Mouse (Mus musculus) stomach, postnatal 0 days (tissue): ENCODE results near the gene Nsmce1. TPM values are rescaled to one million over a fixed set of nuclear protein-coding genes. Genes with fewer than 3 reads are reported as not detected.
A peak's percentile ranks its signal among the peaks of the same experiment; 100 is the strongest.

ENCODE experiments used
- ATAC-seq: fragments of 200-750 bp; cut with Nextera tagmentation; 2 replicates; pipeline ENCODE4 v1.8.0; 2017; ENCODE audit not compliant: low FRiP score, low TSS enrichment
- DNase-seq: peaks from one replicate; pipeline ENCODE4 v3.0.0-alpha.2; 2016; ENCODE audit warnings: low spot score
- H3K27ac ChIP-seq: fragments of 300-500 bp; sonication (generic); replicated peaks from 2 replicates; pipeline ENCODE4 v1.5.1; 2014; ENCODE audit warnings: mild to moderate bottlenecking, control low read depth
- H3K27me3 ChIP-seq: fragments of 300-500 bp; sonication (generic); 2 replicates; pipeline ENCODE4 v1.6.1; 2014; ENCODE audit warnings: low read length; ENCODE audit not compliant: control insufficient read depth, insufficient read depth
- H3K36me3 ChIP-seq: fragments of 300-500 bp; sonication (generic); 2 replicates; pipeline ENCODE4 v1.6.1; 2014; ENCODE audit warnings: low read length, mixed read lengths; ENCODE audit not compliant: control insufficient read depth, insufficient read depth
- H3K4me1 ChIP-seq: fragments of 300-500 bp; sonication (generic); replicated peaks from 2 replicates; pipeline ENCODE4 v1.6.1; 2014; ENCODE audit warnings: antibody characterized with exemption; ENCODE audit not compliant: control insufficient read depth, insufficient read depth
- H3K4me2 ChIP-seq: fragments of 300-500 bp; sonication (generic); replicated peaks from 2 replicates; pipeline ENCODE4 v1.6.1; 2014; ENCODE audit warnings: low read depth, mild to moderate bottlenecking, control low read depth, moderate library complexity
- H3K4me3 ChIP-seq: fragments of 300-500 bp; sonication (generic); 2 replicates; pipeline ENCODE4 v1.5.1; 2014; ENCODE audit warnings: low read depth, low read length, control low read depth
- H3K9ac ChIP-seq: fragments of 300-500 bp; sonication (generic); 2 replicates; pipeline ENCODE4 v1.6.1; 2014; ENCODE audit warnings: mild to moderate bottlenecking, low read length, control low read depth, mixed read lengths
- H3K9me3 ChIP-seq: fragments of 300-500 bp; sonication (generic); 2 replicates; pipeline ENCODE4 v1.6.1; 2016; ENCODE audit warnings: low read length; ENCODE audit not compliant: control insufficient read depth
- CTCF ChIP-seq: IDR thresholded peaks from 2 replicates; pipeline ENCODE4 v1.5.1; 2016; ENCODE audit warnings: antibody characterized with exemption, low read depth, mild to moderate bottlenecking, moderate library complexity
- EP300 ChIP-seq: optimal IDR thresholded peaks from 2 replicates; pipeline ENCODE3; 2016; ENCODE audit warnings: antibody characterized with exemption
- WGBS: fragments of 180-500 bp; shearing (Covaris S2); extraction: QIAGEN DNeasy Blood & Tissue Kit; methylation state at CpG from one replicate; pipeline ENCODE4 v1.1.7; 2014; 5-methylcytosine and 5-hydroxymethylcytosine counted together
- polyA plus RNA-seq: library from polyadenylated mRNA; unstranded; fragments of >200 nt; fragmentation: Nextera tagmentation; extraction: Ambion mirVana; gene quantifications from 2 replicates; pipeline ENCODE4 v1.2.1, GENCODE M21; 2015

Gene Nsmce1
- polyA plus RNA-seq, 1 experiment from 2014 or later, result 77.0 TPM

DNA sequence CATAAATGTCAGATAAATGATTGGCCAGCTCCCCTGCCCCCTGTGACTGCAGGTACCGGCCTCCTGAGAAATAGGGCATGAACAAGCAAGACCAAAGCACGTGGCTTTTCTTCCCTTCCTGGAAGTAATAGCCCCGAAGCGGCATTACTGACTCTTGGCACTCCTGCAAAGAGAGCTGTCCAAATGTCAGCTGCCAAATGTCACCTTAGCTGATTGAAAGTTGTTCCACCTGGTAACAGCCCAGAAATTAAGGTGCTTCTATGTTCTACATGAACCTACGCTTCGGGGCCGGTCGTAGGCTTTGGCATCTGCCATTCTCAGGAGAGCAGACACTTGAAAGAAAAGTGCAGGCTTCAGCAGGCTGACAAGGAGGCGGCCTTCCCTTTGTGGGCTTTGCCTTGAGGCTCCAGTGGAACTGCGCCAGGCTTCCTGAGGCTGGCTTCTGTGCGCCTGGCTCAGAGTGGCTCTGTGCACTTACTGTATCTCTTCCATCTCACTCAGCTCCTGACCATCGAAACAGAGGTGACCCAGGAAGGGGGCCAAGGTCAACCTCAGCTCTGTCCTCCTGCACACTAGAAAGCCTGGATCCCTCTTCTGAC is 63.8 kb downstream of the Nsmce1 start:
- no peak overlapping the region for H3K27ac ChIP-seq
- DNase-seq (no peak), ATAC-seq (peak; percentile 47; the same call in 1 of the 2 replicates)
- H3K4me1 ChIP-seq, result no peaks in the 10 kb centered on the region
- TF ChIP-seq CTCF (no peak), EP300 (no peak)
- H3K9me3 ChIP-seq, result no peaks in the 10 kb centered on the region
- H3K4me3 ChIP-seq, result no peak overlapping the region
- no peak overlapping the region for H3K4me2 ChIP-seq
- 62% methylated on average over 12 of the region's 12 CpGs for WGBS
- H3K27me3 ChIP-seq, result no peaks in the 10 kb centered on the region
- no peak overlapping the region for H3K9ac ChIP-seq
- no peaks in the 10 kb centered on the region for H3K36me3 ChIP-seq

DNA sequence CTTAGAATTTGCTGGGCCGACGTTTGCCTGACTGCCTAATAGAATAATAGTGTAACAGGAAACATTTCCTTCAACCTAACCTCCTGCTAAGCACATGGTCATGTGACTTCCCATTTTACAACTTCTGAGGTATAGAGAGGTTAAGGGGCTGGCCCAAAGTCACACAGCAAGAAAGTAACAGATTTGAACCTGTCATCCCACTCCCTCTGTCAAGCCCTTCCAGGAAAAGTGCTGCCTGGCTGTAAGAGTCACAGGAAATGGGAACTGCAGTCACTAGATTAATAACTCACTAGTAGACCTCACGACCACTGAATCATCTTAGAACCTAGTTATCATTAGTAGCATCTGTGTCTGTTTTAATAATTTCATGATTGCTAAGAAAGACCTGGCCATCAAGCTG is 68.3 kb downstream of the Nsmce1 start:
- H3K9ac ChIP-seq, result no peak overlapping the region
- no peak for ATAC-seq
- no peak overlapping the region for H3K4me3 ChIP-seq
- no peaks in the 10 kb centered on the region for H3K4me1 ChIP-seq
- no peak overlapping the region for H3K4me2 ChIP-seq
- H3K27ac ChIP-seq, result no peak overlapping the region
- no peaks in the 10 kb centered on the region for H3K36me3 ChIP-seq
- no peaks in the 10 kb centered on the region for H3K9me3 ChIP-seq
- no peaks in the 10 kb centered on the region for H3K27me3 ChIP-seq
- 68% methylated on average over 3 of the region's 3 CpGs for WGBS
- DNase-seq, result no peak
- TF ChIP-seq EP300 (no peak), CTCF (no peak)

DNA sequence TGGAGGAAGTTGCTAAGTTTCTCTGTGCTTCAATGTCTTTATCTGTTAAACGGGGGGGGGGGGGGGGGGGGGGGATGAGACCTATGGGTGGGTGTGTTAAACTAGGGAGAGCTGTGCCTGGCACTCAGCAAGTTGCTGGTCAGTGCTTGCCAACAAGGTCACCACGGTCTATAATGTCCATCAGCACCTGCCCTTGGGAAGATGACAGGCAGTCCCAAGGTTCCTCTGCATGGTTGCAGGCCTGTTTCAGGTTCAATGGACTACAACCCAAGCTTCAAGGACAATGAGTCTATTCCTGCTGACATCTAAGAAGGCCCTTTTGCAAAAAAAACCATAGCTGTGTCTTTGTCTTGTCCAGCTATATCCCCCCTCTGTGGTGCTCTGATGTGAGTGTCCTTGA is 69.5 kb downstream of the Nsmce1 start:
- WGBS, result 88% methylated on average over 1 of the region's 2 CpGs

DNA sequence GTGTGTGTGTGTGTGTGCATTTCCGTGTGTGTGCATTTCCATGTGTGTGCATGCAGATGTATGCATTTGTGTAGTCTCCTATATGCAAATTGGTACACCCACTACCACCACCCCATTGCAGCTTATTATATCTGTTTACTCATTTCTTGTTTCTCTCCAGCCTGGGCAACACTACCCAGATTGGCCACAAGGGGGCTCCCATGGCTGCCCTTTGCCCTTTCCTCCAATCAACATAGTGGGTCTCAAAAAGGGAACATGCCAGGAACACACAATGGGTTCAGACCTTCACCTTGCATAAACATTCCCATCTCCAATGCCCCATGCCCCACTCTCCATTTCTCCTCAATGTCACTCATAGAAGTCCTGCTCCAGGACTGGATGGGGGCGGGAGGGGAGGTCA is 71.2 kb downstream of the Nsmce1 start:
- 54% methylated on average over 2 of the region's 2 CpGs for WGBS
- Histone ChIP-seq H3K36me3 (no peaks in the 10 kb centered on the region), H3K27me3 (no peaks in the 10 kb centered on the region), H3K9me3 (no peaks in the 10 kb centered on the region), H3K9ac (no peak overlapping the region), H3K4me2 (no peak overlapping the region), H3K4me1 (no peaks in the 10 kb centered on the region), H3K4me3 (no peak overlapping the region), H3K27ac (no peak overlapping the region)
- peak; percentile 78 for TF ChIP-seq CTCF
- TF ChIP-seq EP300, result no peak
- DNase-seq, result peak; percentile 46
- no peak for ATAC-seq

More for the DNA sequence above, 69.5 kb downstream of the Nsmce1 start:
- no peak overlapping the region for H3K4me3 ChIP-seq
- H3K9me3 ChIP-seq, result no peaks in the 10 kb centered on the region
- TF ChIP-seq EP300 (no peak), CTCF (no peak)
- DNase-seq (no peak), ATAC-seq (no peak)
- no peaks in the 10 kb centered on the region for H3K27me3 ChIP-seq
- H3K27ac ChIP-seq, result no peak overlapping the region
- no peaks in the 10 kb centered on the region for H3K4me1 ChIP-seq
- no peak overlapping the region for H3K4me2 ChIP-seq
- H3K9ac ChIP-seq, result no peak overlapping the region
- no peaks in the 10 kb centered on the region for H3K36me3 ChIP-seq

DNA sequence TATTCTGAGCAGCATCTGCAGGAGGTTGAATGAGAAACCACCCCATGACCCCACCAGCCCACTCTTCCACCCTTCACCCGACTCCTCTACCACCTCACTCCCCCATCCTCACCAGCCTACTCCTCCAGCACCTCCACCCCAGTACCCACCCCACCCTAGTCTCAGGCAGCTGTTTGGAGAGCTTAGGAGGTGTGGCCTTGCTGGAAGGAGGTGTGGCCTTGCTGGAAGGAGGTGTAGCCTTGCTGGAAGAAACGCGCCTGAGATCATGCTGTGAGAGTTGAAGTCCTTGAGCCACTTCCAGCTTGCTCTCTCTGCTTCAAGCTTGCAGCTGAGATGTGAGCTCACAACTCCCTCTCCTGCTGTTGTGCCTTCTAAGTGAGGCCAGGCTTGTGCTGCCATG is 73.0 kb downstream of the Nsmce1 start:
- DNase-seq, result peak; percentile 29
- H3K4me2 ChIP-seq, result no peak overlapping the region
- H3K9me3 ChIP-seq, result no peaks in the 10 kb centered on the region
- peak; percentile 49; the same call in 1 of the 2 replicates for ATAC-seq
- H3K27ac ChIP-seq, result no peak overlapping the region
- TF ChIP-seq CTCF (no peak), EP300 (no peak)
- no peak overlapping the region for H3K4me3 ChIP-seq
- H3K4me1 ChIP-seq, result no peaks in the 10 kb centered on the region
- H3K36me3 ChIP-seq, result no peaks in the 10 kb centered on the region
- 19% methylated on average over 3 of the region's 3 CpGs for WGBS
- no peaks in the 10 kb centered on the region for H3K27me3 ChIP-seq
- H3K9ac ChIP-seq, result no peak overlapping the region

Other genes with a start within 250 kb of the Nsmce1 start
- gene Kdm8, start 46.9 kb downstream of the Nsmce1 start, polyA plus RNA-seq, result 3.4 and 3.8 TPM in 2 replicates
- gene Il4ra, start 60.5 kb upstream of the Nsmce1 start, polyA plus RNA-seq, result 13.4 and 13.9 TPM in 2 replicates
- 0.29 and 0.45 TPM in 2 replicates for gene Il21r, start 111.8 kb upstream of the Nsmce1 start, polyA plus RNA-seq
- 6.3 and 6.6 TPM in 2 replicates for gene Gtf3c1, start 216.2 kb upstream of the Nsmce1 start, polyA plus RNA-seq
- gene D430042O09Rik, start 216.3 kb upstream of the Nsmce1 start, polyA plus RNA-seq, result 2.1 and 2.4 TPM in 2 replicates